Mouse (Mus musculus): ENCODE measurements around the gene Cyb5r2.

The Cyb5r2 gene

DNA sequence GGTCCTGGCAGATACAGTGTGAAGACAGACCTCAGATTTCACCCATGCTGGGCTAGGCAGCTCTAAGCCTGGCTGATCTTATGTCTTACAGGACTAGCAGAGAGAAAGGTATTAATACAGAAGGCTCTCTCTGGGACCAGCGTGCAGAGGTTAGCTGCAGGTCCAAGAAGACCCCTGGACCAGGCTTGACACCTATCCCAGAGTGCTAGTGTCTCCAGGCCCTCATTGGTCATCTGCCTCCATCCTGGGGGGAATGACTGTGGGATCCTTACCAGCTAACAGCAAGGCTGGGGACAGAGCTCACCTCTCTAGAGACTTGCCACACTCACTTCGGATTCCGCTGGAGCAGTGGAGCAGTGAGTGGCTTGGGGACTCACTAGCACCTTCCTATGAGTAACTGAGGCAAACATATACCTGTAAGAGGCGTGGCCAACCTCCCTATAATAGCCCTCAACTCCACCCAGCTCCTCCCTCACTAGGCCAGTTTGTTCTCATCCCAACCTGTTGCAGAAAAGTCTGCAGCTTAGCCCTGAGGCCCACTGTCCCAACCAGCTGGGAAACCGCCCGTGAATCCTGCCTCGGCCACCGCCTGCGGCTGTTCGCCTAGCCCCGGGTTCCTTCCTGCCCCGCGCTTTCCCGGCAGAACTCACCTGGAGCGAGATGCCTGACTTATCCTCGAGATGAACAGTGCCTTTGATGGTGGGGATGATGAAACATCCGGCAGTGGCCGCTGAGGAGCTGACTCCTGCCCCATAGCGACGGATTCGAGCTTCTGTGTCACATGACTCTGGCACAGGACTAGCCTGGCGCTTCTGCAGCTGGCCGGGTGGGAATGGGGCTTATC is at the start of gene Cyb5r2:
Gene Cyb5r2 (minus strand): TSS at position 725 of the 844 bp plus-strand sequence.
- no peak for DNase-seq

DNA sequence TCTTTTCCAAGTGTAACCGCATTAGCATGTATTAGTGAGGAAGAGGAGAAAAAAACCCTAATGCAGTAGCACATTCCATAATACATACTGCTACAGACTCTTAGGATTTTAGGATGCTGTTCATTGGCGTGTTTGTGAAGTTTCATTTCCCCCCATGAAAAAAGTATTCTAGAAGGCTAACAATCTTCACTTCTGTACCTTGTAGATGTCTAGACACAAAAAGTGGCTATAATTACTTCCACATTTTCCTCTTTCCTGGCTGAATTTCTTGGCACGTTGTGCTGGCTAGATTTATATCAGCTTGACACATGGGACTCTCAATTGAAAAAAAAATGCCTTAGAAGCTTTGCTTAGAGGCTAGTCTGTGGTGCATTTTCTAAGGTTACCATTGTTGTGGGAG is 44.3 kb upstream of the Cyb5r2 start:
- DNase-seq, result no peak

- no peak for DNase-seq
Measured at GRCm38 (mm10) chr7:107801108-107801507, 43.3 kb upstream of the Cyb5r2 start, which contains the start of gene Ovch2. Ovch2 (minus strand) TSS chr7:107801208.

DNA sequence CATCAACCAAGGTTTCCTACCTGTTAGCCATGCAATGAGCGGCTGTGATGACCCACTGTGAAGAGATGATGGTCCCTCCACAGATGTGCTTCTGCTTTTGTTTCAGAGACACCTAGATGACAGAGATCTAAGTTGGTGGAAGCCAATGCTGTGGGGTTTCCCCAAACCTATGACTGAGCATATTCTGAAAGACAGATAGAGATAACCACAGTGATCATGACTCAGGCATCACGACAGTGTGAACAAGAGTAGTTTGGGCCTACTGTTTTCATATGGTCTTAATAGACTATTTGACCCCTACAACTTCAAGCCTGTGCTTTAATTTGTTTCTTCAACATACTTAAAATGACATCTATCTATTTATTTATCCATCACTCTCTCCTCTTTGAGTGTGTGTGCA is 38.7 kb upstream of the Cyb5r2 start:
- DNase-seq, result no peak

DNA sequence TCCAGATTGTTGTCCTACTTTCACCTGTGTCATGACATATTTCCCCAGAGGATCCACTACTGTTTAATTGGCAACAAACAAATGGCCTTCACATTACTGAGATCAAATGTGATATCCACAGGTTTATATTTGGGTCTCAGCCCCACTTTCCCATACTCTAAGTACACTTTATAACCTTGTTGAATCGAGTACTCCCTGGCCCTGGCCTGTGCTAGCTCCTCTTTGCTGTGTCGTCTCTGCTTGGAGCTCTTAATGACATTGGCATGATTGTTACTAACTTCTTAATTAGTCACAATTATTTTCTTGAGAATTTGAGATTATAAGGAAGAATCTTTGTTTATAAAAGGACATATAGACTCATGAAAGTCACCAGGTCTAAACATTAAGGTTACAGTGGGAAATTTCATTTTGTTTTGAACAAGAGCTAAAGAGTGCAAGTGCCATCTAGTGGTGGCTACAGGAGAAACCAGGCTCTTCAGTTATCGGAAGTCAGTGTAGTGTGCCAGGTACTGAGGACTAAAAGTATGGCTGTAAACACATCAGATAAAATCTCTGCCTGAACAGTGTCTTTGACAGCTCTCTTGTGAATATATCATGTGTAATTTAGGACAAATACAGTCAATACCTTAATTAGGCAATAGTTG is 30.3 kb upstream of the Cyb5r2 start:
- DNase-seq, result peak; percentile 14

DNA sequence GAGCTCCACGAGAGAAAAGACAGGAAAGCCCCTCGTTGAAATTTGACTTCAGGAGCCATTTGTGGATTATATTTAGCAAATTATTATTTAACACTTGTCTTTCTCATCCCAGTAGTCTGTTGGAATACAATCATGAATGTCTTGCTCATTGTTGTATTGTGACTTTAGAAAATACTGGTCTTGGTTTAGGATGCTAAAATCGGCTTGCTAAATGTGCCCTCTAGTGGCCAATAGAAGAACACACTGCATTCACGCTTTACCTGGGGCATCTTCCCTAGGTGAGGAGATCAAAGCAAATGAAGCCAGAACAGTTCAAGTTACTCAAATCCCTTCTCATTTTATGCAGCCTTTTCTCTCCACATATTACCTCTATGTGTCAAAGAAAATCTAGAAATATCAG is 21.8 kb upstream of the Cyb5r2 start:
- no peak for DNase-seq

- no peak for DNase-seq
Measured at GRCm38 (mm10) chr7:107778216-107778615, 20.4 kb upstream of the Cyb5r2 start.

GRCm38 (mm10) chr7:107770812-107771211 is 13.0 kb upstream of the Cyb5r2 start:
- DNase-seq, result no peak

DNA sequence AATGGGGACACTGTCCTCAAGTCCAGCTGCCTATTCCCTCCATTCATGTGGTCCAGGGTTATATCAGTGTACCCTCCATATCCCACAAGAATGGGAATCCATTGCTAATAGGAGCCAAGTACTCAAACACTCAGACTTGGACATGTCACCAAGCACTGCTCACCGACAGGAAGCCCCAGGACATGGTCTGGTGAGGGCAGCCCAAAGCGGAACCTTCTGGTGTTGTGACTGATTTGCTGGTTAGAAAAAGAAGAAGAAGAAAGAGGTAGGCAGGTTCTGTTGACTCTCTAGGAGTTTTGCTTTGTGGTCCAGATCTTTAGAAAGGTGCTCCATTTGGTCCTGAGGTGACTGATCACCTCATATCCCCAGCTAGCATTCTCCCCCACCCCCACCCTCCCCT is 1.1 kb downstream of the Cyb5r2 start:
- DNase-seq, result no peak

DNA sequence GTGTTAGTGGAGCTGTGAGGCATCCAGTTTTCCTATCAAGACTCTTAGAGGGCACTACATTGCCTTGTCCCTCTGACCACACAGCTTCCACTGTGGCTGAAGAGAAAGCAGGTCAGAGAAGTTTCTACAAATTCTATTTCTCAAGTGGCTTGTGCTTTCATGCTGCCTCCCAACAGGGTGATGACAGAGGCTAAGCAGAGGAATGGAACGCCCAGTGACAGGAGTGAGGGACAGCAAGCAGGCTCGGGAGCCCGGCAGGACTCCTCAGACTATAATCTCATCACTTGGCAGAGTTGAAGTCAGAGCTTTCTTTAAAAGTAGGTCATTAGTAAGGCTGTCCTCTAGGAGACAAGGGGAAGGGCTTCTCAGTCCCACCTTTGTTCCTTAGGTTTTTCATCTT is 1.9 kb downstream of the Cyb5r2 start:
- DNase-seq, result no peak

- no peak for DNase-seq
Measured at GRCm38 (mm10) chr7:107752031-107752520, 5.8 kb downstream of the Cyb5r2 start.

GRCm38 (mm10) chr7:107749721-107750120 is 8.1 kb downstream of the Cyb5r2 start:
- DNase-seq, result no peak

DNA sequence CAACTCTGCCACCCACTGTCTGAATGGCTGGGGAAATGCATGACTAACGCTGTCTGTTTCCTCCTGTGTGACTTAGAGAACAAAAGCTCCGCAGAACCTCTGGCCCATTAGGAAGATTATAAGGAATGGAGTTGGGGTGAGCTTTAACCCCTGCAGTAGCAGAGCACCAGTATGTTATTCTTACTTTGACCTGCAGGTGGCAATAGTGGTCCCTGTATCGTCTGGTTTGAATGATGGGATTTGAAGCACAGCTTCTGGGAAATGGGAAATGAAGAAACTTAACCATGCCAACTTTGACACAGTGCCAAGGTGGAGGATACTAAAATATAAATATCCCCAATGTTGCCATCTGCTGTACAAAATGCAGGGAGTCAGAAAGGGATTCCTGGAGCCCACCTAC is 8.6 kb downstream of the Cyb5r2 start:
- no peak for DNase-seq

GRCm38 (mm10) chr7:107747954-107748353 is 9.9 kb downstream of the Cyb5r2 start:
- no peak for DNase-seq

GRCm38 (mm10) chr7:107747476-107747875 is 10.4 kb downstream of the Cyb5r2 start:
- no peak for DNase-seq

DNA sequence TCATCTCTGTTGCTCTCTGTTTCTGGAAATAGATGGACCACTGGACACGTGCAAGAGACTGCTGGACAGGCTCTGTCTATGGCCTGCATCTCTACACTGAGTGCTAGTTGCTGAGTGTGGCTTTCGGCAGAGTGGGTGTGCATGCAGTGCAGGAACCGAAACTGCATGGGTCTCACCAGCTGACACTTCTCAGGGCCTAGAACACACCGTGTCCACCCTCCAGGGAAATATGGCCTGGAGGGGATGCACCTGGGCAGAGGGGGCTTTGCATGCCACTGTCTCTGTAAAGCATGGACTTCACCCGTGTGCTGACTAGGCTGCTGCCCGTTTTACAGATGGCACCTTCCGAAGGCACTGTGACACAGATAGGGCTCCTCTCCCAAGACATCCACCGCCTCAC is 11.8 kb downstream of the Cyb5r2 start:
- DNase-seq, result no peak

DNA sequence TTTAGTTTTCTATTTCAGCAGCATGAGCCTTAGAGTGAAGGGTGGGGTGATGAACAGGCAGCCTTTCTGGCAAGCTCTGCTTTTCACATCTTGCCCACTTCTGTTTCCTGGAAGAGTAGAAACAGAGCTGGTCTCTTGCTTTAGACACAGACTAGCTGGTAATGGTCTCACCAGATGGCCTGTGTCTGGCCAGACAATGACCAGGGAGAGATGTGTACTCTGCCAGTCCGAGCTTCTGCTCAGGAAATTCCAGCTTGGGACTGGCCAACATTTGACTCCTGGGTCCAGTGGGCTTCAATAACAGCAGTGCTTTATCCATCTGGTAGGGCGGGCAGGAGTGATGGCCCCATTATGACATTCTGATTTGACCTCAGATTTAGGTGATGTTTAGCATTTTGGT is 12.7 kb downstream of the Cyb5r2 start:
- DNase-seq, result no peak

DNA sequence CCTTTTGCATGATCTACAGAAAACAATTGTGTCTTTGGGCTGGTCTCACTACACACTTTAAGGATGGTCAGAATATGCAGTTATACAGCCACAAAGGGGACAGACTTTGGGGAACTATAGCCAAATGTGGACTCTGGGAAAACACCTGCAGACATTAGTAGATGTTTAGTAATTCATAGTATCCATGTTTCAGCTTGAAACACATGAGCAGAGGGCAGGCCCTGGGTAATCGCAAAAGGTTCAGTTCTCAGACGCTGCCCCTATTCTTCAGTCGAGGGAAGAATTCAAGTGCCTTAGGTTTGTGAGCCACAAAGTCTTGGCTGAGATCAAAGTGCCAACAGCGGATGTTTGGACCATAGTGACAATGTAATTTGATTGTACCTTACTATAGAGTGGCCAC is 13.4 kb downstream of the Cyb5r2 start:
- no peak for DNase-seq

DNA sequence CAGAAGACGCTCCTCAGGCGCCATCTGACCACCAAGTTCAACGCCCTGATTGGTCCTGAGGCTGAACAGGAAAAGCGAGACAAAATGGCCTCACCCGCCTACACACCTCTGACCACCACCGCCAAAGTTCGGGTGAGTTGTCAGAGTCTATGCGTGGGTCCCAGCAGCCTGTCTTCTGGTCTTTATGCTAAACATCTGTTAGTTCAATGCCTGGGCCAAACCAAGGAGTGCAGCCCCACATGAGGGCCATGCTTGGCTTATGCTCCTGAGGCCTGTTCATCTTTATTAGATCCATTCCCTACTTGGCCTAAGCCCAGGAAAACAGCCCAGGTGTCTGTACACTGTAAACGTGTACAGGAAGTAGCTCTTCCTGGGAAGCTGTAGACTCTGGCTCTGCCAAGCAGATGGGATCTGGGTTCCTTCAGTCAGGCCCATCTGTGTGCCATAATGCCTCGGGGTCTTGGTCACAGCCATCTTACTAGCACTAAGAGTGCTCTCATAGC is 14.8 kb downstream of the Cyb5r2 start:
- DNase-seq, result no peak

GRCm38 (mm10) chr7:107738726-107739125 is 19.1 kb downstream of the Cyb5r2 start:
- no peak for DNase-seq

DNA sequence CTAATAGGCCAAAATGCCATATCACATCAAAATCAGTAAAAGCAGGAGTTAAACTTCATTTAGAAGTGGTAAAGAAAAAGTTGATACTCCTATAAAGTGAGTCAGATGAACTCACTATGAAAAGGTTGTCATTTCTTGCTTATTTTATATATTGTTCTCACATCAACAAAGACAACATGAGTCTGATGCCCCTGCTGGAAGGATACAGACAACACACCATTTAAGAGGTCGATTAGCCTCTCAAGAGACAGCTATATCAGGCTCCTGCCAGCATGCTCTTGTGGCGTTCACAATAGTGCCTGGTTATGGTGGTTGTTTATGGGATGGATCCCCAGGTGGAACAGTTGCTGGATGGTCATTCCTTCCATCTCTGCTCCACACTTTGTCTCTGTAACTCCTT is 24.7 kb downstream of the Cyb5r2 start:
- DNase-seq, result no peak

DNA sequence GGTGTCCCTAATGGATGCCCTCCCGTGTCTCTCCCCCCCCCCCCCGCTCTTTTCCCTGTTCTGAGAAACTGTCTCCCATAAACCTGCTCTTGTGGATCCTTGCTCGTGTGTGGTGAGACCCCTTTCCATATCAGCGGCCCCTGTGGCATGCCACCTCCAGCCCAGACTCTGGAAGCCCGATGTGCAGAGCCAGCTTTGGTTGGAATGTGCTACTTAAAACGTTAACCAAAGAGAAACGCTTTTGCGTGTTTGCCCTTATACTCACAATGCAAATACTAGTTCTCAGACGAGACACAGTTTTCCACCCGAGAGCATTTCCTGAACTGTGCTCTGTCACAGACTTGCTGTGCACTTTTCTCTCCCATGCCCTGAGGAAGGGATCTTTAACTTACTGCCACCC is 27.2 kb downstream of the Cyb5r2 start:
- no peak for DNase-seq

DNA sequence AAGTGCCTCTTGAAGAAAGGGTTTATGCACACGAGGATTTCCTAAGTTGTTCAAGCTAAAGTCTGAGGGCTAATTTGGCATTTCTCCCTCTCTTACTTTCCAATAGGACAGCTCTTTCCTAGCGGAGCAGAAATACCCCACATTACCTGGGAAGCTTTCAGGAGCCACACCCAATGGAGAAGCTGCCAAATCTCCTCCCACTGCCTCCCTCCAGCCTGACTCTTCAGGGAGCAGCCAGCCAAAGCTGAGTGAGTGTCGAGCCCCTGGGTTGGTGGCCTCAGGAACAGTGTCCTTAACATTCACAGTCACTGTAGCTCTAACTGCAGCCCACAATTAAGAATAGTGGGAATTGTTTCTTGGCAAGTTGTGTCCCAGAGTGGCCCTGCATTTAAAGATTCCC is 30.3 kb downstream of the Cyb5r2 start:
- no peak for DNase-seq

DNA sequence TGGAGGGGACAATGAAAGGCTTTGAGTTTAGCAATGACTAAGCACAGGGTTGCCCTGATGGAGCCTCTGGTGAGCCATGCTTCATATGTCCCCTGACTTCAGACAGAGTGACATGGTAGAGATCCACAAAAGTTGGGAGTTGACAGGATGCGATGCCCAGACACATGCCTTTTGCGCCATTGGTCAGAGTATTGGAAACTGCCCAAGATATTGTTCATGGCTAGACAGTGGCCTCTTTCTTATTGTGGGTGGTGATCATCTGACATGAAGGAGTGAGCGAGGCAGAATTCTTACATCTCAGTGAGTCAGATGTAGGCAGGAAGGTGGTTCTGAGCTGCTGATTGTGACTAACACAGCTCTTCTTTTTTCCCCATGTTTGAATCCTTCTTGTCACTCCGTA is 35.3 kb downstream of the Cyb5r2 start:
- DNase-seq, result peak; percentile 18
